Mouse (Mus musculus) R1 (cell line): ENCODE data around the gene Klc2.

Experiments used
- DNase-seq: peaks from one replicate; pipeline ENCODE4 v3.0.0-alpha.2; 2018; ENCODE audit warnings: low read depth, low spot score

The Klc2 gene

GRCm38 (mm10) chr19:5118384-5118698 is at the start of gene Klc2:
Klc2 (minus strand) TSS chr19:5118560.
- no peak for DNase-seq

GRCm38 (mm10) chr19:5167477-5167876 is 49.1 kb upstream of the Klc2 start:
- no peak for DNase-seq

GRCm38 (mm10) chr19:5164380-5164779 is 46.0 kb upstream of the Klc2 start:
- DNase-seq, result peak; percentile 56

- no peak for DNase-seq
Observed at GRCm38 (mm10) chr19:5161913-5162312, 43.6 kb upstream of the Klc2 start.

GRCm38 (mm10) chr19:5152261-5152660 is 33.9 kb upstream of the Klc2 start:
- DNase-seq, result no peak

GRCm38 (mm10) chr19:5151741-5152140 is 33.4 kb upstream of the Klc2 start:
- no peak for DNase-seq

- peak; percentile 74 for DNase-seq
Observed at GRCm38 (mm10) chr19:5151331-5151730, 33.0 kb upstream of the Klc2 start.

GRCm38 (mm10) chr19:5150358-5150757 is 32.0 kb upstream of the Klc2 start:
- no peak for DNase-seq

- DNase-seq, result peak; percentile 26
Observed at GRCm38 (mm10) chr19:5149041-5149440, 30.7 kb upstream of the Klc2 start.

- peak; percentile 65 for DNase-seq
Observed at GRCm38 (mm10) chr19:5139640-5140039, 21.3 kb upstream of the Klc2 start.

GRCm38 (mm10) chr19:5131237-5131636 is 12.9 kb upstream of the Klc2 start:
- no peak for DNase-seq

GRCm38 (mm10) chr19:5129770-5130169 is 11.4 kb upstream of the Klc2 start:
- DNase-seq, result peak; percentile 50

- no peak for DNase-seq
Observed at GRCm38 (mm10) chr19:5124055-5124614, 5.8 kb upstream of the Klc2 start.

- DNase-seq, result no peak
Observed at GRCm38 (mm10) chr19:5123241-5123640, 4.9 kb upstream of the Klc2 start.

- DNase-seq, result no peak
Observed at GRCm38 (mm10) chr19:5122492-5122891, 4.1 kb upstream of the Klc2 start.

GRCm38 (mm10) chr19:5117494-5118383 is 621 bp downstream of the Klc2 start:
- peak; percentile 91 for DNase-seq

- DNase-seq, result no peak
Observed at GRCm38 (mm10) chr19:5113783-5114182, 4.6 kb downstream of the Klc2 start.

GRCm38 (mm10) chr19:5109659-5110453 is 8.5 kb downstream of the Klc2 start:
- peak; percentile 77 for DNase-seq

- no peak for DNase-seq
Observed at GRCm38 (mm10) chr19:5108702-5109101, 9.7 kb downstream of the Klc2 start.

- peak; percentile 81 for DNase-seq
Observed at GRCm38 (mm10) chr19:5108271-5108575, 10.1 kb downstream of the Klc2 start.

- no peak for DNase-seq
Observed at GRCm38 (mm10) chr19:5107556-5108270, 10.6 kb downstream of the Klc2 start.

- peak; percentile 98 for DNase-seq
Observed at GRCm38 (mm10) chr19:5106731-5107191, 11.6 kb downstream of the Klc2 start, which contains the start of gene Rab1b. Rab1b (minus strand) TSS chr19:5107072.
